Mouse (Mus musculus): ENCODE measurements at regions not wholly inside any gene's neighbourhood (a gene's known extent, or its start where the extent isn't known, plus 50 kb on each side); places are given as distances from the start of the nearest gene placed in this dataset.

GRCm38 (mm10) chr14:46614936-46615335 lies 145.4 kb upstream of the Cdkn3 start:
- TF ChIP-seq FLI1 (IDR thresholded peaks at IDR 0.05; ENCODE audit: low read length) (no peak), GATA1 (IDR thresholded peaks at IDR 0.05; ENCODE audit: borderline replicate concordance, low read length) (no peak)
